Mouse (Mus musculus): ENCODE results near the gene Orc5.
"Not testable (repeated sequence)": the region's sequence is repeated elsewhere in the genome, so short reads cannot be mapped to it uniquely, and the experiment has no call there.

The Orc5 gene

GRCm38 (mm10) chr5:22532571-22532970 is 17.7 kb downstream of the Orc5 start:
- no peak for DNase-seq

- no peak for DNase-seq
Measured at GRCm38 (mm10) chr5:22522612-22523011, 27.6 kb downstream of the Orc5 start.

DNA sequence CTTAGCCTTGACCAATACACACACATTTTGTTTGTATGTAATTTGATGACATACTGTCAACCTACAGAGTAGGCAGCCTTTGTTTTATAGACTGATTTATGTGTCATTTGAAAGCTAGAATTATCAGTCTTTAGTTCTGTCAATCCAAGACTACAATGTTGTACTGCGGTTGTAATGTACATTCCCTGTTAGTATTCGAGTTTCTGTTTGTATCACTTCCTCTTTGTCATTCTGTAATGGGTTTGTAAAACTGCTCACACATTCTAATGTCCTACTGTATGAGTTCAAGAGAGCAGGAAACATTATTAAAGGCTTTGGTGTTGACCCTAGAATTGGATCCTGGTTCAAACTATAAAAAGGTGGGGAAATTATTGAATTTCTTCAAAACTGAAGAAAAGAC is 30.5 kb downstream of the Orc5 start:
- no peak for DNase-seq

DNA sequence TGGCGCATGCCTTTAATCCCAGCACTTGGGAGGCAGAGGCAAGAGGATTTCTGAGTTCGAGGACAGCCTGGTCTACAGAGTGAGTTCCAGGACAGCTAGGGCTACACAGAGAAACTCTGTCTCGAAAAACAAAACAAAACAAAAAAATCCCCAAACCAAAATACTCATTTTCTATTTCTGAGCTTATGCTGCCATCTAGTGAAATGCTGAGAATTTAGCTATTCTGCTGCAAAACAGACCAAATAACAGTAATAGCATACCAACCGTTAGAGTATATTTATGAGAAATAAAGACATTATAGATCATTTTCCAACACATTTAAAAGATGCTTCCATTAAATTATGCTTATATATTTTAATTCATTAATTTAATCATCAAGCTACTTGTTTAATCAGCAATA is 34.5 kb downstream of the Orc5 start:
- DNase-seq, result not testable (repeated sequence)

DNA sequence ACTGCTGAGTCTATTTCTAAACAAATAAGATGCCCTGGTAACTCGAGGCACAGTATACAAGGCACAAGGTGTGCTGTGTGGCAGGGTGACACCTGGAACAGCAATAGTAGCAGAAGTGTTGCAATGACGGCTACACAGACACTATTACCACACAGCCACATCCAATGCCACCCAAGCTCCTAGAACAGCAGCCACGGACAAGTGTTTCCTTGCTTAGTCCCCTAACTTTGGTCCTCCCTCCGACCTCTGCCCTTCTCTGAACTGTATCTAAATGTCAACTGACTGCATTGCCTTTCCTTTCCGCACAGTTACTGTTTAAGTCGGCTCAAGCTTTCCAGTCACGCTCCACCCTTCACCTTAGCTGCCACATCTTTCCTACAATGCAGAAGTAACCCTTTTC is 36.0 kb downstream of the Orc5 start:
- DNase-seq, result not testable (repeated sequence)

DNA sequence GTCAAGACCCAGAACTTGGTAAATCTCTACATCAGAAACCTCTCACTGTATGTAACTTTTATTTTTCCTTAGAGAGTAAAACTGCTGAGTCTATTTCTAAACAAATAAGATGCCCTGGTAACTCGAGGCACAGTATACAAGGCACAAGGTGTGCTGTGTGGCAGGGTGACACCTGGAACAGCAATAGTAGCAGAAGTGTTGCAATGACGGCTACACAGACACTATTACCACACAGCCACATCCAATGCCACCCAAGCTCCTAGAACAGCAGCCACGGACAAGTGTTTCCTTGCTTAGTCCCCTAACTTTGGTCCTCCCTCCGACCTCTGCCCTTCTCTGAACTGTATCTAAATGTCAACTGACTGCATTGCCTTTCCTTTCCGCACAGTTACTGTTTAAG is 37.6 kb downstream of the Orc5 start:
- not testable (repeated sequence) for DNase-seq

GRCm38 (mm10) chr5:22511824-22512223 is 38.4 kb downstream of the Orc5 start:
- DNase-seq, result no peak

DNA sequence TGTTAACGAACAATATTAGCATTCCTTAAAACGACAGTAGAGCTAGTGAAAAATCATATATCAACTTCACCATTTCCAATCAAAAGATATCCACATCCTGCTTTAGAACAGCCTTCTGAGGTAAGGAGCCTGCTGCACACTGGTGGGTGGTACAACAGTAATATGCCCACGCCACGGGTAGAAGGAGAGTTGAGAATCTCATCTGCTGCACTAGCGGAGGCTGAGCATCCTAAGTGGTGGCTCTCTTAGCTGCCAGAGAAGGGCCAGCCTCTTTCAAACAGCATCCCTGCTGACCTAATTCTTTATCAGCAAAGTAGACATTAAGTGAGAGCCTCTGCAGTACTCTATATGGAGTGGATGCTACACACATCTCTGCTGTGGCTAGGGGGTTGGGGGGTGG is 41.7 kb downstream of the Orc5 start:
- no peak for DNase-seq

DNA sequence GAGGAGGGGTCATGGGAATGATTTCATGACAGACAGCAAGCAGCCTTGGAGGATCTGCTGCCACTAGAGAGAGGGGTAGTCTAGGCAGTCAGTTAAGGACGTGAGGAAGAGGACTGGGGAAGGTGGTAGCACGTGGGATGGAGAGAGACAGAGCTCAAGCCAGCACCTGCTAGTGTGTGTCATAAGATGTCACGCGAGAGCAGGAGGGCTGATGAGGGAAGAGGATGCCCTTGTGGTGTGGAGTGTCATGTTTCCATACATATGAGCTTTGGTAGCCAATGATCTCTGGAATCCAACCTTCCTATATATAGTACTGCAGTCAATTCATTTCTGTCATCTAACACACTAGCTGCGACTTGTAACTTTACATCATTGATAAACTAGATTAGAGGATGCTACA is 50.8 kb downstream of the Orc5 start:
- no peak for DNase-seq

- no peak for DNase-seq
Measured at GRCm38 (mm10) chr5:22491088-22491487, 59.1 kb downstream of the Orc5 start.

DNA sequence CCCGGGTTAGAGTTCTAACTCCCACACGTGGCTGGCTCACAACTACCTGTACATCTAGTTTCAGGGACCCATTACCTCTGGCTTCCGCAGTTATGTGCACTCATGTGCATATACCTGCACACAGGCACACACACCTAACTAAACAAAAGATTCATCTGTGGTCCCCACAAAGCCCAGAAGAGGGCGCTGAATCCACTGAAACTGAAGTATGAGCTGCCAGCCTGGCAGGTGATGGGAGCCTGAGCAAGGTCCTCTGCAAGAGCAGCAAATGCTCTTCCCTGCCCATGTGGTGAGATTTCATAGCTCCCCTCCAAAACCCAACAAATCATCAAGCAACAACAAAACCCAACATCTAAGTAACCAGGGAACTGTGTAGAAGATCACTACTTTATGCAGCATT is 61.1 kb downstream of the Orc5 start:
- DNase-seq, result no peak

- no peak for DNase-seq
Measured at GRCm38 (mm10) chr5:22486601-22487206, 63.5 kb downstream of the Orc5 start.

DNA sequence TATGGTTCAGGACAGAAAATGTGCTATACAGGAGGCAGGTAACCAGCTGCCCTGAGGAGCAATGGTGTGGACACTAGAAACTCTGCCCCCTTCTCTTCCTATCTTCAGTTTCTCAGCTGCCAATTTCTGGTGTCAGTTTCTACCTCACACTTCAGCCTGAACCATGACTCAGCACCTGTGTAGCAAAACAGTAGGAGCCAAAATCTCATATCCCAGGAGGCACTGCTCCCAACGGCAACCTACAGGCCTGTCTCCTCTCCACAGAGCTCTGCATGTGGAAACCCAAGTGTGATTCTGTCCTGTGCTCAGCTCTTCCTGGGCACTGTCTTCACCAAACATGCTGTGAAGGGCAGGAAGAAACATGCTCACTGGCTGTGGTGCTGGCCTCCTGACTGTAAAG is 64.5 kb downstream of the Orc5 start:
- no peak for DNase-seq

- DNase-seq, result no peak
Measured at GRCm38 (mm10) chr5:22482567-22482966, 67.7 kb downstream of the Orc5 start.

DNA sequence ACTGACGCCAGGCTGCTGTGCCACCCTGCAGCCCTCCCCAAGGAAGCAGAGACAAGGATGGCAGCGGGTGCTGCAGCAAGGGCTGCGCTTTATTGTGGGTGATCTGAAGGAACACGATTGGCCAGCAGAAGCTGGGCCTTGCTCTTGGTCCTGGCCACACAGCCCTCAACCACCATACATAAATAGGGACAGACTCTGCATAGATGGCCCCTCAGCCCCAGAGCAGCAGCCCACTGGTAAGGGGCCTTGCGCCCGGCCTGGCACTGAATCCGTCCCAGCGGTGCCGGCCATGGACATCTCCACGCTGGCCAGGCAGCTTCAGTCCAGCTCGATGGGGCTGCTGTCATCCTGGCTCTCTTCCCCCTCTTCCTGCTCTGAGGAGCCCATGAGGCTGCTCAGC is 77.8 kb downstream of the Orc5 start:
- not testable (repeated sequence) for DNase-seq

DNA sequence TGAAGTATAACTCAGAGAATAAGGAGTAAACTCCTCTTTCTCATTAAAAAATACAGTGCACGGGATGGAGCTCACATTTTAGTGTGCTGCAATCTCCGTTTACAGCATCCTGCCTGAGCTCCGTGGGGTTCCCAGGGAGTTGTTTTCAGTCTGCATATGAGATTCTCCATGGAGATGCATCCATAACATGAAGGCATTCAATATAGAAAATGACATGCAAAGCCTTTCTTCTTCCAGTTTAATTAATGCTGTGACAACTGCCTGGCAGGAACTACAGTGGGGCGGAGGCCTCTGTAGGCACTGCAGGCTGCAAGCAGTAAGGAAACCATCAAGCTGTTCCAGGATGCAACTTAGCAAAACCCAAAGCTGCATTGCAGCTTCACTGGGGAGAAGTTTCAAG is 79.0 kb downstream of the Orc5 start:
- DNase-seq, result peak; percentile 12

GRCm38 (mm10) chr5:22452871-22453661 is 97.2 kb downstream of the Orc5 start:
- DNase-seq, result no peak

DNA sequence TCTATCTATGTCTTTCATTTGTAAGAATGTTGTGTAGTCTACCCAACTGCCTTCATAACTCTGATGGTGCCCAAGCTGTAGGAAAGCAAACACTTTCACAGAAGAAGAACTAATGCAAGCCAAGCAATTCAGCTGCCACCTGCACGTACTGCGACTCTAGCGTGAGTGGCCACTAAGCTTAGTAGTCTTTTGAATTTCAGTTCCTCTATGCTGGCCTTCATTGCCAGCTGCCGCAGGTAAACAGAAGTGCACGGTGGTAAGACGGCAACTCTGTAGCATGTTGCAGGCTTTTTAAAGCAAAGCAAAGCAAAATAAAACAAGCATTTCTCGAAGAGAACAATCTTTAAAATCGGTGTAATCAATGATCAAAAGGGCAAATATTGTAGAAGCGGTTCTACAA is 97.8 kb downstream of the Orc5 start:
- DNase-seq, result no peak

GRCm38 (mm10) chr5:22451764-22452163 is 98.5 kb downstream of the Orc5 start:
- DNase-seq, result no peak

GRCm38 (mm10) chr5:22449492-22449891 is 100.7 kb downstream of the Orc5 start:
- peak; percentile 51 for DNase-seq

All from heart, adult 11 months (tissue).